Comparison of ENCODE assay signal across 27 mouse cellular contexts in the genomic region with DNA sequence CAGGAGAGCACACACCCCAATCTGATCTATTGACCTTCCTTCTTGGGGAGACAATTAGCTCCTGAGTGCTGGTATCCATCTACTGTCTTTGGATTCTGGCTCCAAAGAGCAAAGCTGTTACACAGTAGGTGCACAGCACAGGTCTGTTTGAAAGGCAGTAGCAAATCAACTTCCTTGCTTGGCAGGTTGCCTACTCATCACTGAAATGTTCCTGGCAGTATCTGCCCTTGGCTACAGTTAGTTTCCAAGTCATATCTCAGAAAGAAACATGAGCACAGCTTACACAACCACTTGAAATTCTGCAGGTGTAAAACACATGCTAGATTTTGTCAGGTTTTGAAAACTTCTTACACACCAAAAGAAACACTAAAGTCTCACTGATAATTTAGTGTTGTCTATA. TPM values are rescaled to one million over a fixed set of nuclear protein-coding genes. Genes with fewer than 3 reads are reported as not detected.
DNase-seq lines count a peak whose midpoint lies in the region; ATAC-seq lines count a peak whose summit lies in the region.
"Had no signal": no experiment of that assay in that cellular context is flagged by ENCODE, and none has a peak within 500 bp of the region (broad histone marks: within the 10 kb centered on the region; RNA-seq: fewer than 3 reads in every experiment).

No protein-coding gene starts in this region.

- H3K9me3 ChIP-seq in heart, embryonic 11.5 days (replicated peaks; ENCODE audit: control insufficient read depth, low read length): no peaks in the 10 kb centered on the region
- H3K9me3 ChIP-seq: embryonic facial prominence, embryonic 12.5 days; forebrain, embryonic 12.5 days; heart, embryonic 13.5 days; neural tube, embryonic 12.5 days had no signal

- H3K4me3 ChIP-seq in heart, embryonic 11.5 days (ENCODE audit: low read depth, low read length): no peak overlapping the region
- H3K4me3 ChIP-seq: embryonic facial prominence, embryonic 12.5 days; forebrain, embryonic 12.5 days; heart, embryonic 13.5 days; megakaryocyte, embryonic 14.5 days; neural tube, embryonic 12.5 days had no signal

- no peak overlapping the region for H3K4me2 ChIP-seq in heart, embryonic 11.5 days
- H3K4me2 ChIP-seq: embryonic facial prominence, embryonic 12.5 days; forebrain, embryonic 12.5 days; heart, embryonic 13.5 days; neural tube, embryonic 12.5 days had no signal

- intact Hi-C loops in heart, postnatal 10 days (cut with DNase I): no loop called here

- no peak overlapping the region for H3K9ac ChIP-seq in heart, embryonic 11.5 days (ENCODE audit: low read depth, low read length)
- H3K9ac ChIP-seq: embryonic facial prominence, embryonic 12.5 days; forebrain, embryonic 12.5 days; heart, embryonic 13.5 days; neural tube, embryonic 12.5 days had no signal

- H3K27ac ChIP-seq in heart, embryonic 11.5 days (ENCODE audit: low read depth, low read length): no peak overlapping the region
- H3K27ac ChIP-seq: embryonic facial prominence, embryonic 12.5 days; forebrain, embryonic 12.5 days; heart, embryonic 13.5 days; hindbrain, postnatal 0 days; neural tube, embryonic 12.5 days had no signal

- H3K27me3 ChIP-seq in heart, embryonic 11.5 days (ENCODE audit: control insufficient read depth, insufficient read depth, low read length): peaks cover 18% of the 10 kb centered on the region
- H3K27me3 ChIP-seq: neural tube, embryonic 12.5 days had no signal

- no peaks in the 10 kb centered on the region for H3K4me1 ChIP-seq in heart, embryonic 11.5 days (ENCODE audit: control insufficient read depth, insufficient read depth, low read length)
- H3K4me1 ChIP-seq: embryonic facial prominence, embryonic 12.5 days; forebrain, embryonic 12.5 days; heart, embryonic 13.5 days; neural tube, embryonic 12.5 days had no signal

- H3K36me3 ChIP-seq in heart, embryonic 11.5 days (ENCODE audit: control insufficient read depth, insufficient read depth, low read length): no peaks in the 10 kb centered on the region
- H3K36me3 ChIP-seq: embryonic facial prominence, embryonic 12.5 days; forebrain, embryonic 12.5 days; heart, embryonic 13.5 days; neural tube, embryonic 12.5 days had no signal

- DNase-seq in cerebellum, postnatal 10 days: peak; percentile 49 to 65
- no peak for DNase-seq in cerebellum, postnatal 4 days (ENCODE audit: low spot score in 2 of 2)
- peak; percentile 76 to 77 for DNase-seq in heart, adult 18-20 months
- peak; percentile 20 to 42 for DNase-seq in adrenal gland, postnatal 36 days
- peak; percentile 68 to 77 for DNase-seq in heart, postnatal 10 days
- no peak for DNase-seq in spleen, adult 18-20 months
- DNase-seq in ovary, postnatal 10 days (ENCODE audit: low spot score): no peak
- DNase-seq: B cell, adult 2 months; cerebellum, adult 9-11 months; kidney, adult 9 months; kidney, postnatal 14 days; layer of hippocampus, postnatal 36 days; lung, postnatal 14 days; midbrain, embryonic 14.5 days; retina, postnatal 1 day; right cerebral cortex, postnatal 25 days; thymus, postnatal 14 days had no signal

- ATAC-seq in heart, embryonic 11.5 days (replicated peaks; ENCODE audit: insufficient number of reproducible peaks, low FRiP score, low TSS enrichment): no peak
- ATAC-seq: hindbrain, postnatal 0 days; intestine, embryonic 16.5 days had no signal

RNA-seq across cellular contexts. Expression of gene Stum, which starts 9.7 kb away (rescaled TPM):
- 1 to 10 TPM; 2.6 to 3.1 TPM for total RNA-seq in heart, adult 18-20 months (2021)
- 0.11 and 0.34 TPM in 2 replicates for polyA plus RNA-seq in heart, embryonic 11.5 days (2014; fragmentation: Nextera tagmentation; extraction: Ambion mirVana)
- total RNA-seq in adrenal gland, postnatal 36 days (2021): under 1 TPM; 0.50 to 0.53 TPM
- total RNA-seq in heart, postnatal 10 days (2021): 1 to 10 TPM; 1.2 to 1.8 TPM
- total RNA-seq: MEL had no signal
- polyA plus RNA-seq: liver, embryonic 16.5 days had no signal

Comparison
In these comparisons a context has a peak if more than half of its experiments do, and no peak if none do; other contexts are left out.
1. DNase-seq: peak in cerebellum, postnatal 10 days (2 of 2), heart, adult 18-20 months (2 of 2), adrenal gland, postnatal 36 days (2 of 2) and heart, postnatal 10 days (2 of 2); none in cerebellum, postnatal 4 days (0 of 2), spleen, adult 18-20 months (0 of 2) and ovary, postnatal 10 days (single experiment).